Mouse (Mus musculus) neural tube, embryonic 11.5 days (tissue): Measurements from ENCODE around the gene Trp63. TPM values are rescaled to one million over a fixed set of nuclear protein-coding genes. Genes with fewer than 3 reads are reported as not detected.

Experiments used
- ATAC-seq: fragments of 200-750 bp; cut with Nextera tagmentation; 2 replicates; pipeline ENCODE4 v1.8.0; 2017; ENCODE audit warnings: moderate number of reproducible peaks, mild to moderate bottlenecking, moderate TSS enrichment, moderate library complexity; ENCODE audit not compliant: insufficient read depth, low FRiP score, low TSS enrichment
- DNase-seq: peaks from one replicate; pipeline ENCODE4 v3.0.0-alpha.2; 2015; ENCODE audit warnings: low spot score
- H3K27ac ChIP-seq: fragments of 300-500 bp; sonication (generic); 2 replicates; pipeline ENCODE4 v1.5.1; 2014; ENCODE audit warnings: low read depth, mild to moderate bottlenecking, low read length
- H3K27me3 ChIP-seq: fragments of 300-500 bp; sonication (generic); 2 replicates; pipeline ENCODE4 v1.6.1; 2014; ENCODE audit warnings: mild to moderate bottlenecking, low read length, mixed read lengths; ENCODE audit not compliant: control insufficient read depth, insufficient read depth
- H3K36me3 ChIP-seq: fragments of 300-500 bp; sonication (generic); 2 replicates; pipeline ENCODE4 v1.6.1; 2014; ENCODE audit warnings: mild to moderate bottlenecking, low read length, moderate library complexity, mixed read lengths; ENCODE audit not compliant: control insufficient read depth, insufficient read depth
- H3K4me1 ChIP-seq: fragments of 300-500 bp; sonication (generic); 2 replicates; pipeline ENCODE4 v1.6.1; 2014; ENCODE audit warnings: low read length, mixed read lengths; ENCODE audit not compliant: control insufficient read depth, insufficient read depth
- H3K4me2 ChIP-seq: fragments of 300-500 bp; sonication (generic); 2 replicates; pipeline ENCODE4 v1.6.1; 2014; ENCODE audit warnings: low read depth, mild to moderate bottlenecking, moderate library complexity
- H3K4me3 ChIP-seq: fragments of 300-500 bp; sonication (generic); 2 replicates; pipeline ENCODE4 v1.5.1; 2014; ENCODE audit warnings: low read depth, low read length
- H3K9ac ChIP-seq: fragments of 300-500 bp; sonication (generic); 2 replicates; pipeline ENCODE4 v1.6.1; 2014; ENCODE audit warnings: mild to moderate bottlenecking, low read length
- H3K9me3 ChIP-seq: fragments of 300-500 bp; sonication (generic); 2 replicates; pipeline ENCODE4 v1.6.1; 2016; ENCODE audit warnings: low read length; ENCODE audit not compliant: control insufficient read depth
- WGBS: fragments of 180-500 bp; shearing (Covaris S2); extraction: QIAGEN DNeasy Blood & Tissue Kit; methylation state at CpG from one replicate; pipeline ENCODE4 v1.1.7; 2014; 5-methylcytosine and 5-hydroxymethylcytosine counted together
- polyA plus RNA-seq: library from polyadenylated mRNA; unstranded; fragments of >200 nt; fragmentation: Nextera tagmentation; extraction: Ambion mirVana; gene quantifications from 2 replicates; pipeline ENCODE4 v1.2.1, GENCODE M21; 2014

The Trp63 gene
- polyA plus RNA-seq, 1 experiment from 2014 or later: 5.5 TPM

GRCm38 (mm10) chr16:25792640-25793266, 109.2 kb downstream of the Trp63 start:
- H3K4me1 ChIP-seq: no peaks in the 10 kb centered on the region
- WGBS: 83% methylated on average over 5 of the region's 5 CpGs
- H3K36me3 ChIP-seq: no peaks in the 10 kb centered on the region
- H3K9ac ChIP-seq: no peak overlapping the region
- no peak overlapping the region for H3K27ac ChIP-seq
- DNase-seq (no peak), ATAC-seq (no peak)
- H3K4me3 ChIP-seq: no peak overlapping the region
- H3K27me3 ChIP-seq: no peaks in the 10 kb centered on the region
- H3K9me3 ChIP-seq: no peaks in the 10 kb centered on the region
- H3K4me2 ChIP-seq: no peak overlapping the region

GRCm38 (mm10) chr16:25797732-25798294, 114.2 kb downstream of the Trp63 start:
- Histone ChIP-seq H3K4me3 (no peak overlapping the region), H3K27me3 (no peaks in the 10 kb centered on the region), H3K27ac (no peak overlapping the region), H3K9ac (no peak overlapping the region), H3K4me1 (no peaks in the 10 kb centered on the region), H3K9me3 (no peaks in the 10 kb centered on the region), H3K36me3 (no peaks in the 10 kb centered on the region), H3K4me2 (no peak overlapping the region)
- no peak for ATAC-seq
- no peak for DNase-seq
- WGBS: 80% methylated on average over 4 of the region's 4 CpGs

GRCm38 (mm10) chr16:25799618-25800017, 116.1 kb downstream of the Trp63 start:
- Histone ChIP-seq H3K36me3 (no peaks in the 10 kb centered on the region), H3K9ac (no peak overlapping the region), H3K4me3 (no peak overlapping the region), H3K27ac (no peak overlapping the region), H3K27me3 (no peaks in the 10 kb centered on the region), H3K9me3 (no peaks in the 10 kb centered on the region), H3K4me1 (no peaks in the 10 kb centered on the region), H3K4me2 (no peak overlapping the region)
- ATAC-seq (no peak), DNase-seq (no peak)

DNA sequence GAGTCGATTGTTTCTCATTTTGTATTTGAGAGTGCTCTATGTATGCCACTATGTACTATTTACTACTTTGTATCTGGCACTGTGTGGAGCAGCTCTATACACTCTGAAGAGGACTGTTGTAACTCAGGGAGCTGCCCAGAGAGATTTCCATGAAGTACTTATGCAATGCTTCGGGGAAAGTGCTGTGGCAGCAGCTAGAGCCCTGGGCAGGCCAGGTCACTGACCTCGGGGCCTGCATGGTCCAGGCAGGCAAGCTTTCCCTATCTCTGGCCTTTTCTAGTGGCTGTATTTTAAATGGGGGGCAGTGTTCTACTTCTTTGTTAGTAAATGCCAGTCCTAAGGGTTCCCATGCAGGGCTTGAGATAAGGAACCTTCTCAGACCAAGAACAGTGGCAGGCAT, 121.4 kb downstream of the Trp63 start:
- H3K9me3 ChIP-seq: no peaks in the 10 kb centered on the region
- 84% methylated on average over 3 of the region's 3 CpGs for WGBS
- H3K4me3 ChIP-seq: no peak overlapping the region
- no peaks in the 10 kb centered on the region for H3K36me3 ChIP-seq
- H3K27me3 ChIP-seq: no peaks in the 10 kb centered on the region
- no peak overlapping the region for H3K9ac ChIP-seq
- no peak overlapping the region for H3K4me2 ChIP-seq
- H3K4me1 ChIP-seq: no peaks in the 10 kb centered on the region
- no peak overlapping the region for H3K27ac ChIP-seq
- DNase-seq (no peak), ATAC-seq (no peak)

DNA sequence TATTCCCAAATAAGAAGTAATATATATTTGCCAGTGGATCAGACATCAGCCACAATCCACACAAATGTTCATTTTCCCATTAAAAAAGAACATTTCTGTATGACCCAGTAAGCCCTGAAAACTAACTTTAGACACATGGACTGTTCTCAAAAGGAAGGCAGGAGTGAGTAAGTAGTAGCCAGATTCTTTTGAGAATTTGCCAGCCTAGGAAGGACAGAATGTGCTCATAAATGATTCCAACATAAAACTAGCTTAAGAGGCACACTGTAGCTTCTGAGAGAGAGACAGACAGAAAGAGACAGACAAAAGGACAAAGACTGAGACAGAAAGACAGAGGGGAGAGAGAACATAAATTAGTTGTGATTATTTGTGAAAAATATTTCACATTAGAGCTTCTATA, 123.6 kb downstream of the Trp63 start:
- no peak overlapping the region for H3K27ac ChIP-seq
- H3K4me2 ChIP-seq: no peak overlapping the region
- ATAC-seq: no peak

DNA sequence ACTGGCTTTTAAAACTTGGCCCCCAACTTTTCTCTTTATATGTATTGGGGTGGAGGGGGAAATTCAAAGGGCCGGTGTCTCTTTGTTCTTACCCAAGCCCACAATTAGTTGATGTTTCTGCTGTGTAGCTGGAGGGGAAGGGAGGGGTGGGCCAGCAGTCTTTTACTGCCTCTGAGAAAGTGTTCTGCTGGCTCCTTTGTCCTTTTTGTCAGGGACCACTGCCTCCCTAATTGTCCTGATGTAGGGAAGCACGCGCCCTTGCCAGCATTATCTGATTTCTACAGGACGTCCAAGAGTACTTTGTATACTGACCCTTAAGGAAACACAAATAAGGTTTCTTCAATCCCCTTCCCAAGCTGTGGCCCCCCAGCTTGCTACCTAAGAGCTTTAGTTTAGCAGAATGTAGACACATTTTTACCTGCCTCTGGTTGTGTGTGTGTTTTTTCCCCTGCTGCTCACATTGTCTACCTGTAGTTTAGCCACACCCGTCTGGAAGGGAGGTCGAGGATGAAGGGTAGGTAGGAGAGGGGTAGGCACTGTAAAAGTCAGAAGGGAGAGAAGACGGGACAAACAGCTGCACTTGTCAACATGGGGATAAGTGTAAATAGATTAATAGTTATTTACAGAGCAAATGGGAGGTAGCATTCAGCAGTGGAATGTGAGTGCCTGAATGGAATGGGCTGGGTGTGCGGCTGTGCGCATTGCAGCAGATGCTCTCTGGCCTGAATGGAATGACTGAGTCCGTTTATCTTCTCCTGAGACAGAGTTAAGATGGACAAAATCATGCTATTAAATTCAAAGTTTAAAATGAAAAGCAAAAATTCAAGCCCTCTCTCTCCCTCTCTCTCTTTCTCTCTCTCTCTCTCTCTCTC, 134.4 kb downstream of the Trp63 start:
- Histone ChIP-seq H3K27ac (no peak overlapping the region), H3K4me1 (no peaks in the 10 kb centered on the region), H3K36me3 (no peaks in the 10 kb centered on the region), H3K27me3 (no peaks in the 10 kb centered on the region), H3K4me3 (no peak overlapping the region), H3K4me2 (no peak overlapping the region), H3K9ac (no peak overlapping the region), H3K9me3 (no peaks in the 10 kb centered on the region)
- WGBS: 14% methylated on average over 10 of the region's 10 CpGs
- ATAC-seq (no peak), DNase-seq (no peak)

More for the DNA sequence above, 123.6 kb downstream of the Trp63 start:
- H3K36me3 ChIP-seq: no peaks in the 10 kb centered on the region
- no peak for DNase-seq
- no peaks in the 10 kb centered on the region for H3K9me3 ChIP-seq
- H3K4me3 ChIP-seq: no peak overlapping the region
- no peaks in the 10 kb centered on the region for H3K4me1 ChIP-seq
- no peak overlapping the region for H3K9ac ChIP-seq
- H3K27me3 ChIP-seq: no peaks in the 10 kb centered on the region

DNA sequence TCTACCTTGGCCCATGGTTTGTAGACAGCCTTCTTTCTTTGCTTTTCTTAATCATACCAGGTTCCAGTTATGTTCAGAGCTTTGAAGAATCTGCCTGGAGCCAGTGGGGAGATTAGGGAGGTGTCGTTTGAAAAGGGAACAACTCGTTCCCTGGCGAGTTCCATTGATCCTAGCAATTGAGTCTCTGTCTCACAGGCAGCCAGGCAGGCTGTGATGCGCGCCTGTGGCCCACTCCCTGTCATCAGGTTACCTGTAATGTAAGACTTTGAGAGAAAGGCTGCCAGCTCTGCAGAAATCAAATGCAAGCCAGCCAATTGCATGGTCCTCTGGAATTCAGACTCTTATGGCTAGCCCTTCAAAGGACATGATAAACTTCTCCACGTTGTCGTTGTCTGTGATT, 142.5 kb downstream of the Trp63 start:
- H3K4me2 ChIP-seq: no peak overlapping the region
- no peak for ATAC-seq
- no peak overlapping the region for H3K4me3 ChIP-seq
- H3K9me3 ChIP-seq: no peaks in the 10 kb centered on the region
- no peak overlapping the region for H3K9ac ChIP-seq
- no peaks in the 10 kb centered on the region for H3K27me3 ChIP-seq
- H3K4me1 ChIP-seq: no peaks in the 10 kb centered on the region
- no peak overlapping the region for H3K27ac ChIP-seq
- WGBS: 68% methylated on average over 7 of the region's 7 CpGs
- no peak for DNase-seq
- no peaks in the 10 kb centered on the region for H3K36me3 ChIP-seq

DNA sequence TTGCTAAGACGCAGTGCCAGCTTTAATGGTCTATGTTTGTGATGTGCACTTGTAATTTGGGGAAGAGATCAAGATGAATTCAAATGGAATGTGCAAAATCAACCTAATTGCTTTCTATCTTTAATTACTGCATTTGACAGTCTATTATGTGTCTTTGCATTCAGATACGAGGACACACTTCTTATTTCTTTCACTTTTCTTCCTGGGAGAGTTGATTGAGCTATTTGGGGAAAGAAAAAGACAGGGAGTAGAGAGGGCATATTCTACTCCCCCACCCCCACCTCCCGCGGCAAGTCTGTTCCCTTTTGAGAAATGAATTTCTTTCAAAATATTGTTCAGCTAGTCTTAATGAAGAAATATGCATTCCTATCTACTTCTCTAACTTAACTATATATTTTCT, 149.0 kb downstream of the Trp63 start:
- Histone ChIP-seq H3K9me3 (no peaks in the 10 kb centered on the region), H3K4me3 (no peak overlapping the region), H3K27ac (no peak overlapping the region), H3K36me3 (no peaks in the 10 kb centered on the region), H3K9ac (no peak overlapping the region), H3K4me1 (no peaks in the 10 kb centered on the region), H3K27me3 (no peaks in the 10 kb centered on the region), H3K4me2 (no peak overlapping the region)
- 79% methylated on average over 4 of the region's 4 CpGs for WGBS
- no peak for DNase-seq
- ATAC-seq: no peak

GRCm38 (mm10) chr16:25835301-25835700, 151.7 kb downstream of the Trp63 start:
- Histone ChIP-seq H3K9me3 (no peaks in the 10 kb centered on the region), H3K27ac (no peak overlapping the region), H3K36me3 (no peaks in the 10 kb centered on the region), H3K27me3 (no peaks in the 10 kb centered on the region), H3K9ac (no peak overlapping the region), H3K4me2 (no peak overlapping the region), H3K4me3 (no peak overlapping the region), H3K4me1 (no peaks in the 10 kb centered on the region)
- 85% methylated on average over 3 of the region's 3 CpGs for WGBS
- DNase-seq (no peak), ATAC-seq (no peak)
